Mouse (Mus musculus): ENCODE data around the gene Gcdh. TPM values are rescaled to one million over a fixed set of nuclear protein-coding genes. Genes with fewer than 3 reads are reported as not detected.

Gene Gcdh
- 22.4 and 25.9 TPM in 2 replicates for polyA plus RNA-seq (2014; fragmentation: Nextera tagmentation; extraction: Ambion mirVana)

- ATAC-seq (ENCODE audit: low FRiP score, low TSS enrichment) = peak; percentile 96
- peak within 1 kb of the TSS; percentile 52; the same call in 1 of the 2 replicates for H3K27ac ChIP-seq (replicated peaks; ENCODE audit: low read depth, low read length)
- H3K9me3 ChIP-seq (ENCODE audit: control insufficient read depth, low read length) = no peaks in the 10 kb centered on the region
- H3K36me3 ChIP-seq (ENCODE audit: control insufficient read depth, insufficient read depth, low read length) = peaks cover 20% of the 10 kb centered on the region
- under 1% methylated on average over 11 of the region's 11 CpGs for WGBS
- peaks cover 12% of the 10 kb centered on the region for H3K4me1 ChIP-seq (ENCODE audit: control insufficient read depth, insufficient read depth, low read length)
- H3K4me3 ChIP-seq (replicated peaks; ENCODE audit: low read depth, low read length) = peak within 1 kb of the TSS; percentile 73
- H3K4me2 ChIP-seq (ENCODE audit: low read length) = peak within 1 kb of the TSS; percentile 87
- DNase-seq = peak; percentile 95
- H3K27me3 ChIP-seq (ENCODE audit: control insufficient read depth, insufficient read depth, low read length) = 0 out of 2 replicates have a peak, but pooled peaks cover under 1% of the 10 kb centered on the region
- H3K9ac ChIP-seq (replicated peaks; ENCODE audit: low read length) = peak within 1 kb of the TSS; percentile 79
Observed at GRCm38 (mm10) chr8:84893709-84894134, at the start of gene Gcdh. TSS of gene Gcdh (minus strand) at chr8:84893921.

DNA sequence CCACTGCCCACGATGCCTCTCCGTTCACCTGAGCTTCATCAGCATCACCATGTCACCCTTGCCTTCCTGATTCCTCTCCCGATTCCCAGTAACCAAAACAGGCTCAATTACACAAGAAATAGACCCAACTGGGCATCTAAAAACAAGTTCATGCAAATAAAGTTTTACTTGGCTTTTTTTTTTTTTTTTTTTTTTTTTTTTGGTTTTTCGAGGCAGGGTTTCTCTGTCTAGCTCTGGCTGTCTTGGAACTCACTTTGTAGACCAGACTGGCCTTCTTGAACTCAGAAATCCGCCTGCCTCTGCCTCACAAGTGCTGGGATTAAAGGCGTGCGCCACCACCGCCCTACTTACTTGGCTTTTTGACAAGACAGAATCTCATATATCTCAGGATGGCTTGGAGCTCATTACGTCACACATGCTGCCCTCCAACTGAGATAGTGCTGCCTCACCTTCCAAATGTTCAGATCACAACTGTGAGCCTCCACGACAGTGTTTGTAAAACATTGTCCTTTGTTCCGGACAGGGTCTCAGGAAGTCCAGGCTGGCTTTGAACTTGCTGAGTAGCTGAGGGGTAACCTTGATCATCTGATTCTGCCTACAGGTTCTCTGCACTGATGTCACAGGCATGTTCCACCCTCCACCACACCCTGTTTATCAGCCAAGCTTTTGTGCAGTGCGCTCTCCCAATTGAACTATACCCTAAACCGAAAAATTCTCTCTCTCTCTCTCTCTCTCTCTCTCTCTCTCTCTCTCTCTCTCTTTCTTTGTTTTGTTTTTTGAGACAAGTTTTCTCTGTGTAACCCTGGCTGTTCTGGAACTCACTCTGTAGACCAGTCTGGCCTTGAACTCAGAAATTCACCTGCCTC lies 44.1 kb upstream of the Gcdh start:
- Histone ChIP-seq H3K4me3 (replicated peaks; ENCODE audit: low read depth, low read length) (peak overlapping the region; percentile 95), H3K9me3 (ENCODE audit: control insufficient read depth, low read length) (no peaks in the 10 kb centered on the region), H3K27me3 (ENCODE audit: control insufficient read depth, insufficient read depth, low read length) (no peaks in the 10 kb centered on the region), H3K4me2 (ENCODE audit: low read length) (peak overlapping the region; percentile 90), H3K27ac (replicated peaks; ENCODE audit: low read depth, low read length) (peak overlapping the region; percentile 95), H3K36me3 (ENCODE audit: control insufficient read depth, insufficient read depth, low read length) (peaks cover 4% of the 10 kb centered on the region; the same call in 1 of the 2 replicates), H3K9ac (replicated peaks; ENCODE audit: low read length) (peak overlapping the region; percentile 97), H3K4me1 (ENCODE audit: control insufficient read depth, insufficient read depth, low read length) (peaks cover 27% of the 10 kb centered on the region)
- DNase-seq (no peak), ATAC-seq (ENCODE audit: low FRiP score, low TSS enrichment) (no peak)
- 64% methylated on average over 13 of the region's 13 CpGs for WGBS

- Histone ChIP-seq H3K36me3 (ENCODE audit: control insufficient read depth, insufficient read depth, low read length) (peaks cover 12% of the 10 kb centered on the region), H3K9me3 (ENCODE audit: control insufficient read depth, low read length) (no peaks in the 10 kb centered on the region), H3K27ac (replicated peaks; ENCODE audit: low read depth, low read length) (peak within 1 kb of the TSS; percentile 95), H3K4me2 (ENCODE audit: low read length) (peak within 1 kb of the TSS; percentile 90), H3K27me3 (ENCODE audit: control insufficient read depth, insufficient read depth, low read length) (no peaks in the 10 kb centered on the region), H3K4me1 (ENCODE audit: control insufficient read depth, insufficient read depth, low read length) (peaks cover 27% of the 10 kb centered on the region), H3K9ac (replicated peaks; ENCODE audit: low read length) (peak within 1 kb of the TSS; percentile 97), H3K4me3 (replicated peaks; ENCODE audit: low read depth, low read length) (peak within 1 kb of the TSS; percentile 95)
- under 1% methylated on average over 50 of the region's 50 CpGs for WGBS
- DNase-seq (peak; percentile 93), ATAC-seq (ENCODE audit: low FRiP score, low TSS enrichment) (peak; percentile 76)
Observed at GRCm38 (mm10) chr8:84936962-84937546, 43.3 kb upstream of the Gcdh start, which contains the start of gene Mast1. TSS of gene Mast1 (minus strand) at chr8:84937359.

DNA sequence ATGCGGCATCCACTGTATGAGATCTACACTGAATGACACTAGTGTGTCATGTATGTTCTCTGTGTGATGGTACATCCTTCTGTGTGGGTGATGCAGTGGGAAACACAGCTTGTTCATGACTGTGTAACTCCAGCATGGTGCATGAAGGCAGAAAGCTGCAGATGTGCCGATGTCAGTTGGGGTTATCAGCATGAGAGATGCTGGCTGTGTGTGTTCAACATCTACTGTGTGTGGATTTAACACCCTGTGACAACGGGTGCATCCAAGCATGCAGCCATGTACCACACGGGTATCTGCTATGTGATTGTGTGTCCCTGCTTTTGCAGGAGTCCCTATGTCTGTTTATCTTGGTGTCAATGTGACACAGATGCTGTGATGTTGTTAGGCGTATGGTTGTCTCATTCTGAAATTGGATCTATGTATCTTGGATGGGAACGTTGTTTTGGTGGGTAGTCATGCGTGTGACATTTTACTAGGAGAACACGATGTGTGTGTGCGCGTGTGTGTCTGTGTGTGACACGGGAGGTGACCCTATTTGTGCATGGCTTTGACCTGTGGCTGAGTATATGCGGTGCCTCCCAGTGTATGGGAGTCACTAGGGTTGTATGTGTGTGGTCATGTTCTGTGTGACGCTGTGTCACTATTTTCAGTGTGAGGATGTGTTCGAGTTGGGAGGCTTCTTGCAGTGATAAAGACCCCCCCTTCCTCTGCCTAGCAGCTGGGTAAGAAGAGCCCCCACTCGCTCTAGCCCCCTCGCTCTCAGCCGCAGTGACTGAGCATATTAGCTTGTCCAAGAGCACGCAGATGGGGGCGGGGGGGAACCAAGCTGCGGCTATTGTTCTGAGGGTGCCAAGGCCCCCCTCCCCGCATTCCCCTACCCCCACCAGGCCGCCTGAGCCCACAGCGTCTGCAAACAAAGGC lies 42.6 kb upstream of the Gcdh start:
- Histone ChIP-seq H3K36me3 (ENCODE audit: control insufficient read depth, insufficient read depth, low read length) (peaks cover 18% of the 10 kb centered on the region), H3K27me3 (ENCODE audit: control insufficient read depth, insufficient read depth, low read length) (no peaks in the 10 kb centered on the region), H3K4me2 (ENCODE audit: low read length) (peak overlapping the region; percentile 90), H3K9ac (replicated peaks; ENCODE audit: low read length) (peak overlapping the region; percentile 97), H3K4me1 (ENCODE audit: control insufficient read depth, insufficient read depth, low read length) (peaks cover 27% of the 10 kb centered on the region), H3K4me3 (replicated peaks; ENCODE audit: low read depth, low read length) (peak overlapping the region; percentile 95), H3K27ac (replicated peaks; ENCODE audit: low read depth, low read length) (peak overlapping the region; percentile 95), H3K9me3 (ENCODE audit: control insufficient read depth, low read length) (no peaks in the 10 kb centered on the region)
- DNase-seq = peak; percentile 63
- WGBS = 17% methylated on average over 23 of the region's 23 CpGs
- ATAC-seq (ENCODE audit: low FRiP score, low TSS enrichment) = peak; percentile 34

GRCm38 (mm10) chr8:84935489-84935888 lies 41.8 kb upstream of the Gcdh start:
- Histone ChIP-seq H3K9me3 (ENCODE audit: control insufficient read depth, low read length) (no peaks in the 10 kb centered on the region), H3K27ac (replicated peaks; ENCODE audit: low read depth, low read length) (peak overlapping the region; percentile 95), H3K36me3 (ENCODE audit: control insufficient read depth, insufficient read depth, low read length) (peaks cover 24% of the 10 kb centered on the region), H3K4me3 (replicated peaks; ENCODE audit: low read depth, low read length) (peak overlapping the region; percentile 95), H3K9ac (replicated peaks; ENCODE audit: low read length) (peak overlapping the region; percentile 97), H3K27me3 (ENCODE audit: control insufficient read depth, insufficient read depth, low read length) (no peaks in the 10 kb centered on the region), H3K4me1 (ENCODE audit: control insufficient read depth, insufficient read depth, low read length) (peaks cover 27% of the 10 kb centered on the region), H3K4me2 (ENCODE audit: low read length) (peak overlapping the region; percentile 90)
- peak; percentile 58 for DNase-seq
- ATAC-seq (ENCODE audit: low FRiP score, low TSS enrichment) = peak; percentile 47; the same call in 1 of the 2 replicates
- 4% methylated on average over 14 of the region's 14 CpGs for WGBS

- Histone ChIP-seq H3K4me1 (ENCODE audit: control insufficient read depth, insufficient read depth, low read length) (peaks cover 27% of the 10 kb centered on the region), H3K27ac (replicated peaks; ENCODE audit: low read depth, low read length) (peak overlapping the region; percentile 95), H3K9me3 (ENCODE audit: control insufficient read depth, low read length) (no peaks in the 10 kb centered on the region), H3K36me3 (ENCODE audit: control insufficient read depth, insufficient read depth, low read length) (peaks cover 30% of the 10 kb centered on the region), H3K4me2 (ENCODE audit: low read length) (peak overlapping the region; percentile 90), H3K9ac (replicated peaks; ENCODE audit: low read length) (peak overlapping the region; percentile 97), H3K27me3 (ENCODE audit: control insufficient read depth, insufficient read depth, low read length) (no peaks in the 10 kb centered on the region), H3K4me3 (replicated peaks; ENCODE audit: low read depth, low read length) (peak overlapping the region; percentile 95)
- DNase-seq = peak; percentile 95
- ATAC-seq (ENCODE audit: low FRiP score, low TSS enrichment) = peak; percentile 79
- 2% methylated on average over 15 of the region's 15 CpGs for WGBS
Observed at GRCm38 (mm10) chr8:84934860-84935259, 41.1 kb upstream of the Gcdh start.

- no peak for ATAC-seq (ENCODE audit: low FRiP score, low TSS enrichment)
- H3K27me3 ChIP-seq (ENCODE audit: control insufficient read depth, insufficient read depth, low read length) = no peaks in the 10 kb centered on the region
- 84% methylated on average over 16 of the region's 16 CpGs for WGBS
- H3K36me3 ChIP-seq (ENCODE audit: control insufficient read depth, insufficient read depth, low read length) = peaks cover 31% of the 10 kb centered on the region
- H3K27ac ChIP-seq (replicated peaks; ENCODE audit: low read depth, low read length) = no peak overlapping the region
- H3K9ac ChIP-seq (replicated peaks; ENCODE audit: low read length) = no peak overlapping the region
- H3K4me3 ChIP-seq (replicated peaks; ENCODE audit: low read depth, low read length) = peak overlapping the region; percentile 95
- peaks cover 31% of the 10 kb centered on the region for H3K4me1 ChIP-seq (ENCODE audit: control insufficient read depth, insufficient read depth, low read length)
- peak overlapping the region; percentile 90 for H3K4me2 ChIP-seq (ENCODE audit: low read length)
- DNase-seq = no peak
- H3K9me3 ChIP-seq (ENCODE audit: control insufficient read depth, low read length) = no peaks in the 10 kb centered on the region
Observed at GRCm38 (mm10) chr8:84933767-84934559, 40.2 kb upstream of the Gcdh start.
